Mouse (Mus musculus) layer of hippocampus, adult 18-20 months (tissue): ENCODE measurements around the gene Ttc33. TPM values are rescaled to one million over a fixed set of nuclear protein-coding genes. Genes with fewer than 3 reads are reported as not detected.
"Not testable (repeated sequence)": the region's sequence is repeated elsewhere in the genome, so short reads cannot be mapped to it uniquely, and the experiment has no call there.

Source experiments
- DNase-seq, 2 experiments: peaks; one replicate each; pipeline ENCODE4 v3.0.0; 2022; ENCODE audit warnings: low spot score in 2 of 2
- total RNA-seq, 2 experiments: library from RNA; stranded (reverse); gene quantifications; 2 replicates each; pipeline ENCODE4 v1.2.3; 2021

Ttc33 gene
- total RNA-seq, 2 experiments from 2014 or later: 82.3 to 85.7 TPM

DNA sequence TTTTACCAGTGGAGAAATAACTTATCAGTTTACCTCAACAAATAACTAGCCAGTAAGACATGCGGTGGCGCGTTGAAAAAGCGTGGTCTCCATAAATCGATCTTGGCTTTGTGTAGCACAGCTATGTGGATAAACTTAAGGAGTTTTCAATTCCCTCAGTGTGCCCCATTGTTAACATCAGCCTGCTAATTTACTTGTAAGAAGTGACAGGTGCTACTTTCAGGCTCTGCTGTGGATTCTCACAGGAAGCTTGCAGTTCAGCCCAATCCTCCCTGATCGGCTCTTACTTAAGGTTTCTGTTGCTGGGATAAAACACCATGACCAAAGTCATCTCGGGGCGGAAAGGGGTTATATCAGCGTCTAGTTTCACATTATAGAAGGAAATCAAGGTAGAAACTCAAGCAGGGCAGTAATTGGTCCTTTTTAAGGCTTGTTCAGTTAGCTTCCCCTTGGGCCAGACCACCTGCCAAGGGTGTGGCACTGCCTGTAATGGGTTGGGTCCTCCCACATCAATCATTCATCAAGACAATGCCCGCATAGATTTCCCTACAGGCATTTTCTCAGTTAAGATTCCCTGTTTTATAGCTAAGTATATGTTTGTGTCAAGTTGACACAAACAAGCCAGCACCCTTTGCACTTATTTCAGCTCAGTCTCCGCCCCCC lies 526 bp upstream of the Ttc33 start:
- DNase-seq: no peak

DNA sequence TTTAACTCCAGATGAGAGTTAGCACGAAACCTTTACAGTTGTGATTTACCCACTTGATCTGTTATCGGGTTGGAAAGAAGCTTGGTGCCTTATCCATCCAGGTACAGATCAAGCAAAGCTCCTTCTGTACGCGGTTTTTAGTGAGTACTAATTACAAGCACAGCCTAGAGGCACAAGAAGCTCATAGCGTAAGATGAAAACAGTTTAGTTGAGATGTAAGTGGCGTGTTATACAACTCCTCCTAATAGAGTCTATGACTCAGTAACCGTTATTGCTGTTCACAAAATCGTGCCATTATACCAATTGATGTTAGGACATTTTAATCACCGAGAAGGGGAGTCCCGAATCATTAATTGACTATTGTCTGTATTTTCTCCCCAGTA lies 959 bp downstream of the Ttc33 start:
- DNase-seq: peak in 1 of 2 experiments; percentile 24

DNA sequence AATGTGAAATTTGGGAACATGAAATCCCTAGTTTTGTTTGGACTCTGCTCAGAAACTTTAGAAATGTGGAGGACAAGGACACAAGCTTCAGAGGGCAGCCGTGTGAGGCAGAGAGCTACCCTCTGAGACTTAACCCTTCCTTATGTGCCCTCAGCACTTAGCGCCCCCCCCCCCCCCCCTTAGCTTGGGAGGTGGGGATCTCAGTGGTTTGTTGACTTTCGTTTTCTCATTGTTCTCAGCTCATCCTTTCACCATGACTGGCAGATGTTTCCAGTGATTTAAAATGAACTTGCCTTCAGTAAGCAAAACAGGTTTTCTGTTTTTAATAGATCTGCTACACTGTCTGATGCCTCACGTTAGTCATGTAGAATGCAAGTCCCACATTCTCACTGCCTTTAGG lies 1.8 kb downstream of the Ttc33 start:
- no peak for DNase-seq

DNA sequence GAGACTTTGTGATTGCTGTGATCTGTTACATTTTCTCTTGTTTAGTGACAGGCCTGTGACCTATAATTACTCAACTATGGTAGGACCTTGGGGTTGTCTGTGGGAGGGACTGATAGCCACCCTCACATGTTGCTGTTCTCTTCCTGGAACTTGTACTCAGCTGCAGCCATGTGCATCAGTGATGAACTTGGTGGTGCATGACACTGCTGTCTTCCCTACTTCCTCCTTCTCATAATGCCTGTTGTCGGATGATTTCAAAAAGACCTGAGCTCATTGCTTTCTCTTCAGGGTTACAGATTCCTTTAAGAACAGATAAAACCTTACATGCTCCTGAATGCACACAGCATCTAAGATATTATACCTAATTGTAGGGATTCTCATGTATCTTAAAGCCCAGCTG lies 2.7 kb downstream of the Ttc33 start:
- no peak for DNase-seq

DNA sequence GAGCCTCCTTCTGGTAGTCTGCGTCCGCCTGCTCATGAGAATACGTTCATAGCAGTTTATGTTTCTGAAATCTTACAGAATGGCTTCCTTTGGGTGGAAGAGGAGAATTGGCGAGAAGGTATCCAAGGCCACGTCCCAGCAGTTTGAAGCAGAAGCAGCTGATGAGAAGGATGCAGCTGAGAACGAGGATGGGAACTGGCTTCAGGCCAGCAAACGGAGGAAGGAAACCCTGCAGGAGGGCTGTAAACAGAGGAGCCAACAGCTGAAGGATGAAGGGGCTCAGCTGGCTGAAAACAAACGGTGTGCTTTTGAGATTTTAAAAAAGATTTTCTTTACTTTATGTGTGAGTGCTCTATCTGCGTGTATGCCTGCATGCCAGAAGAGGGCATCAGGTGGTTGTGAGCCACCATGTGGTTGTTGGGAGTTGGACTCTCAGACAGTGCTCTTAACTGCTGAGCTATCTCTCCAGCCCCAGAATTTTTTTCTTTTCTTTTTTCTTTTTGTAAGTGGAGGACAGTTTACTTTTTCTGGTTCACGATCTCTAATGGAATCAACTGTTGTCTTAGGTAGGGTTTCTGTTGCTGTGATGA lies 4.3 kb downstream of the Ttc33 start:
- no peak for DNase-seq

DNA sequence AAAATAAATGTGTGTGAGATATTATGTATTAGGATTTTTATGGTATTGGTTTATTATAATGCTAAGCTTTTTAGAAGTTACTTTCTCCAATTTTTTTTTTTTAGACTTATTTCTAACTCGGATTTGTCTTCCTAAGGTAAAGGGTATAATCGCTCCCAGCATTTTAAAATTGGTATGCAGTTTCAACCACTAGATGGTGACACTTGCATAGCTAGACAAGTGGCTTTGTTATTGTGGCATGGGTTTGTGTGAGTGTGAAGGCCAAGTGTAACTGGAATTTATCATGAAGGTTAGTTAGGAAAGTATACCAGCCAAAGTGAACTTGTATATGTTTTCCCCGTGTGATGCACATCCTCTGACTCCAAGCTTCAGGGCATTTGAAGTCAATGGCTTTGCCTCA lies 8.5 kb downstream of the Ttc33 start:
- peak in 1 of 2 experiments; percentile 39 for DNase-seq

DNA sequence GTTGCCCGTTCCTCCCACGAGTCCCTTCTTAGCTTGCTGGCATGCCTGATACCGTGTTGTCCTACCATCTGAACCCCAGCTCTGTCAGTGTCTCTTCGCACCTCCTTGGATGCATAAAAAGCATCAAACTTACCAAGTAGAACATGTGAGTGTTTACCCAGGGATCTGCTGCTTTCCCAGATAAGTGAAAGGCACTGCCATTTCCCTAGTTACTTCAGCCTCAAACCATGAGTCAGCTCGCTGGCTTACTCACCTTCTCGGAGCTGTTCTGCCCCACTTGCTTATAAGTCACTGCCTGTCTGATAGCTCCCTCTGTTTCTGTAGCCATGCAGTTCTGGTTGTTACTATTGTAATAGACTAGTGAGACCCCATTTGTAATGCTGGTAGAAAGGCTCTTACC lies 9.1 kb downstream of the Ttc33 start:
- no peak for DNase-seq

DNA sequence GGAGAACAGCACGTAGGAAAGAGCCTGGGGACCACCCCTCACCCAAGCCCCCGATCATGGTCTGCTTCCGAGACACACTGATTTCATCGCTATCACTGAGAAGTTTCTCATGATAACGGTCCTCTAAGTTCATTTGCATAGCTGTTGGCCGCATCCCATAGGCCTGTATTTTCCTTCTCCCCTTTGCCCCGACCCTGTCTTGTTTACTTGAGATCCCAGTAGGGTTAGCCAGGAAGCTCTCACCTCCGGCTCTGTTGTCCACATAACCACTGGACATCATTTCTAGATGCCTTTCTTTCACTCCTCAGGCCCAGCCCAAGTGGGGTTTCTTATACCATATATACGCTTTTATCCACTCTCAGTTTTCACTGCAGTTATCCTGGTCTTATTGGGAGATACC lies 9.6 kb downstream of the Ttc33 start:
- DNase-seq: no peak

DNA sequence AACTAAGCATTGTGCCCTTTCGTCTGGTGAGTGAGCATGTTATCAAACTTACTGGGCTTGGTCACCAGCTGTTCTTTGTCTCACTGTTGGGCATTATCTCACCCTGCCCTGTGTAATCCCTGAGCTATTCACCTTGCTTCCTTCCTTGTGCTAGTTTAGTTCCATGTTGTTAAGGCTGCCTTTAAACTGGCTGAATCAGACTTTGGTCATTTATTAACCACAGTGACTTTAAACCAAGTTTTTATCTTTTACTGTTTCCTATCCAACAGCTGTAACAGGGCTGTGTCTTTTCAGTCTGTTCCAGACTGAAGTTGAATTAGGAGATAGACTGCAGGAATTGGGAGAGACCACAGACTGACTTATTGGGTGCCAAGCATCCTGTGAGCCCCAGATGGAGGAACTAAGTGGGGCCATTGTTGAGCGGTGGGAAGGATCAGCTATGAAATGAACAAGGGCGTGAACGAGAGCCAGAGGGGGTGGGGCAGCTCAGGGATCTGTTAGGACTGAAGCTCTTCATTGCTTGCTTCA lies 10.7 kb downstream of the Ttc33 start:
- no peak for DNase-seq

DNA sequence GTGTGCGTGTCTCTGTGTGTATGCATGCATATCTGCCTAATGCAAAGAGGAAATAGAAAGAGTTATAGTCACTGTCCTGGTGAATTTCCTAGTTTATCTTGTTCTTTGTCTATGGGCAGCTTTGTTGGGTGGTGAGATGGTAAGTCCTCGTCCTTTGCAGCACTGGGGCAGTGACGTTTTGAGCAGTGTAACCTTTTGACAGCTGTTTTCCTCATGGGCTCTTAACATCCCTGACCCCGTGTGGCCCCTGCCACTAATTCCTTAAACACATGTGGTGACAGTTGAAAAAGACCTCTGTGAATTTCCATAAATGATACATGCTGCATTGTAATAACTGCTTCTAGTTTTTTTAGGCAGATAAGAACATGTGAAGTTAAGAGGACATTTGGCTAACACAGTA lies 11.4 kb downstream of the Ttc33 start:
- no peak for DNase-seq

DNA sequence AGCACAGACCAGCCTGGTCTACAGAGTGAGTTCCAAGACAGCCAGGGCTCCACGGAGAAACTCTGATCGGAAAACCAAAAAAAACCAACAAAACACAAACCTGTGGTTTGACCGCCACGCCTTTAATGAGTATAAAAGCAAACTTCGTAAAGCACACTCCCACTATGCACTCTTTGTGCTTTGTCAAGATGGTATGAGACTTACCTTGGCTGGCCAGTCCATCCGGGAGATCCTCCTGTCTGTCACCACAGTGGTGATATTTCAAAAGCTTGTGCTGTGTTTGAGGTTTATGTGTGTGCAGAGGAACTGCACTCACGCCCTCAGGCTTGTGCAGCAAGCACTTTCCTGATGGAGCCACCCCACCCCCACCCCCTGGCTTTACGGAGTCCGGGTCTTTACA lies 19.9 kb downstream of the Ttc33 start:
- no peak for DNase-seq

DNA sequence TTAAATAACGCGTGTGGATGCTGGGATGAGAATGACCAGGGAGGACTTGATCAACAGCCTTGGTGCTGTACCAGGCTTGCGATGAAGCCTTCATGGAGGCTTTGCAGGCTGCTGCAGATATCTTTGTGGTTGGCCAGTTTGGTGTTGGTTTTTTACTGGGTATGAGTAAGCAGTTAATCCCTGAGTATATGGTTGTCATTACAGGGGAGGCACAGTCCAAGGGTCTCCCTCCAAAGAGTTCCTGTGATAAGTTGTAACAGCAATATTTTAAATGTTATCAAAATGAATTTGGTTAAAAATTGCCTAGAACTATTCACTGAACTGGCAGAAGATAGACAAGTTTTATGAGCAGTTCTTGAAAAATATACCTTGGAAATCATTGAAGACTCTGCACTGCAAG lies 23.8 kb downstream of the Ttc33 start:
- DNase-seq: no peak

DNA sequence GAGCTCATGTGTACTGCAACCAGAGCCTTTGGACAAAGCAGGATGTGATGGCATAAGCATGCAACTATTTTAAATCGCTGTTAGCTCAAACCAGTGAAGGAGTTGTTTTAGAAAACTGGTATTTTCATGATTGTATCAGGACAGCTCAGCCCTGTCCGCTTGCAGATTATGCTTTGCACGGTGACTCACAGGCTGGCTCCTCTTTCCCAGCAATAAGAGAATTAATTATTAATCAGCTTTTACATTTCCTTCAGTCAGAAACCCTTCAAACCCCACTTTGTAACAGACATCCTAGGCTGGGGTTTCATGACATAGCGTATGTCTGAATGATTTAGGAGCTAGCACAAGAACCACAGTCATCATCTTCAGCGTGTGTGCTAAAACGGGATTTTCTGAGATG lies 35.2 kb downstream of the Ttc33 start:
- no peak for DNase-seq

DNA sequence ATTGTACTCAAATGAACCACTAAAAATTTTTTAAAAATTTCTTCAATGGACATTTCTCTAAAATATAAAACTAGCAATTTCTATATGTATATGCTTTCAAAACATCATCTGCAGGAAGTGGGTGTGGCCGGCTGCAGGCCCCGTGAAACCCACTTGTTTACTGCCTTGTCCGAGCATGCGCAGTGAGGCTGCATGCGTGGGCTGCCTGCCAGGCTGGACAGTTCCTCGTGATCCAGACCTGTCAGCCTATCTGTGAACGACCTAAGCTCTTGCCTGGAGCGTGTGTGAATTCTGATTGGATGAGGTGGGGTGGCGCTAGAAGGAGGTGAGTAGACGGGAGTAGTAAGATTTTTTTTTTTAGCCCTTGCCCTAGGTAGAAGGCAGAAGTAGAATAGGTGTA lies 45.4 kb downstream of the Ttc33 start:
- not testable (repeated sequence) for DNase-seq

DNA sequence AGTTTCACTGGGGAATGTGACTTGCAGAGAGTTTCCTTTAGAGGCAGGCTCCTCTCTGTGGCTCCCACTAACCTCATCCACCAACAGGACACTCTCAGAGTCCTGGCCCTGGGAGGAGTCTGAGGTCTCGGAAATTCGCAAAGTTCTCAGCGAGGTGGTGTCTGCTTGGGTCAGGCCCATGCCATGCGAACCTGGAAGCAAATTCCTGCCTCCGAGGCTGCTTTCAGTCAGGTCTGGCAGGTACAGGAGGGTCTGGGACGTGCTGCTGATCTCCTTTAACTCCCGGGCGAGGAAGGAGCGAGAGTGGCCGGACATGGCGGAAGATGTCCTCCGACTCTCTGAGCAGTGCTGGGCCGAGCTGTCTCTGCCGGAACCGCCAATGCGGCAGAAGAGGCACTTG lies 49.3 kb downstream of the Ttc33 start:
- DNase-seq: no peak

DNA sequence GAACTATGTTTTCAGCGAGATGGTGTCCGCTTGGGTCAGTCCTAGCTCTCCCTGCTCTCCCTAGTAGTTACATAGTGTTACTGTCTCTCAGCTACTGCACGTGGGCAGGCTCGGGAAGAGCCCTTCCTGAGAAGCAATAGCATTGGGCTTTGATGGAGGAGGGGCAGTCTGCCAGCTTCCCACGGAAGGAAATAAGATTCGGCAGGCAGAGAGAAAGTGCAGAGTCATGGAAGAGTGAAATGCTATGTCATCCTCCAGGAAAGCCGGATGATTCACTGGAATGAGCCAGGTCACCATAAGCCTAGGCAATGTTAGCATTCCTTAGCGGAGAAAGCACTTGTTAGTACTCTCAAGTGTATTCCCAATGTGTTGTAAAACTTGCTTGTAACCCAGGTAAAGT lies 50.2 kb downstream of the Ttc33 start:
- peak in 1 of 2 experiments; percentile 50 for DNase-seq

DNA sequence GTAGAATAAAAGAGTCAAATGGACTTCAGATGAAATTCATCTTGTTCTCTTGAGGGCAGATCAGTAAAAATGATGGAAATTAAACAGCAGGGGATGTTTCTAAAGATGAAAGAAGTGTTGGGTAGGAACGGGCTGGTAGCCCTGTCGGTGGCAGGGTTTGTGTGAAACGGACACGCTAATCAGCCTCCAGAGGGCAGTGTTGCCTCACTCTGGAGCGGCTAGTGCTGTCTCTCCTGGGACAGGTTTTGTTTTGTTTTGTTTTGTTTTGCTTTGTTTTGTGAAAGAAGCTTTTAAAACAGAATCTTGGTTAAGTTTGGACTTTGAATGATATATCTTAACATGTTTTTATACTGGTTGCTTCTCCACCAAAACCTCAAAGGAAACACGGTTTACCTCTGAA lies 51.2 kb downstream of the Ttc33 start:
- peak; percentile 61 to 82 for DNase-seq

DNA sequence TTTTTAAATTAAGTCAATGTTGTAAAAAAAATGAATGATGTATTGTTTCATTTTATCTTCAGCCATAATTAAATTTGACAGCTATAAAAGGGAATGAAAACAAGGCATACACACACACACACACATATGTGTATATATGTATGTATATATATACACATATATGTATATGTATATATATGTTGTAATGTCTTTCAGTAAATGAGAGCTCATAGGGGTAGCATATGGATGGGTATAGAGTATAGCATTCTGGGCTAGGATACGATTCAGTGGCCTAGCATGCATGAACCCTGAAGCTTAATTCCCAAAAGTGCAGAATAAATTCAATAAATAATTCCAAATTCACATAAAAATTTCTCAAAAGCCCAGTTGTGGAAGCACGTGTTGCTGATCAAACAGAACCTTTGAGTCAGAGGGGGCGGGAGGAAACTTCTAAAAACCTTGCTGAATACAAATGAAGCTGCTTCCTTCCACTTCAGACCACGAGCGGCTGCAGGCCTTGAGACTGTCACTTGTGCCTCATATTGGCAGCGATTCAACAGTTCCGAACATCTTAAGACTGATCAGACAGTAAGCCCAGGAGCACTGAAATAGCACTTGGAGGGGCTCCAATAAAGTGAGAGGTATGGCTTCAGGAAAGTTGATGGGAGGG lies 51.8 kb downstream of the Ttc33 start:
- DNase-seq: no peak

DNA sequence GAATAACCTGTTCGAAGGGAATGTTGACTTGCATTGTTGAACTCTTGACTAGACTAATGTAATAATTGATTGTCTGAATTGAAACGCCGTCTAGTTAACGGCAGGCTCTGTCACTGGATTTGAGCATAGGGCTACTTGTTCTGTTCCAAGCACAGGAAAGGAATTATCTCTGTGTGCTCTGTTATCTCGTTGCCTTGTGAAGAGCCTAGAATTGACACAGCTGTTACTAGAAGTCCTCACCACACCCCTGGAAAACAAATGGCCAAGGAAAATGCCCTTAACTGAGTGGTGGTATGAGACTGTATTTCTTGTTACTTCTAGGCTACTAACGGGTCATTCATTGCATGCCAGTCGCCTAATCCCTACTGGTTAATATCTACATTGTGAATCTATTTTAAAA lies 52.7 kb downstream of the Ttc33 start:
- DNase-seq: no peak

DNA sequence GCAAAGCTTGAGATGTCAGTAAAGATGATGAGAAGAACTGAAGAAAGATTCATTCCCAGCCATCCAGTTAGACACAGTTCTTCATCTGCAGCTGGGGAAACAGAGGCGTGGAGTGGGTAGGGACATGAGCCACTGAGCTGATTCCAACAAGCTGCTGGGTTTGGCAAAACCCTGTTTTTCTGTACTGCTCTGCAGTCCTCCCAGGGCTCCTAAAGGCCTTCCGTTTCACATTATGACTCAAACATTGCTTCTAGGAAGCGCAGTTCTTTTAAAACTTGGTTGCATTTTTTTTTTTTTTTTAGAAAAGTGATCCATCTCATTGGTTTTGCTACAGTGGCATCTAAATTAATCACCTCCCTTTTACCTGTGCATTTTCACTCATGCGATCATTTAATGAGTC lies 53.2 kb downstream of the Ttc33 start:
- no peak for DNase-seq

DNA sequence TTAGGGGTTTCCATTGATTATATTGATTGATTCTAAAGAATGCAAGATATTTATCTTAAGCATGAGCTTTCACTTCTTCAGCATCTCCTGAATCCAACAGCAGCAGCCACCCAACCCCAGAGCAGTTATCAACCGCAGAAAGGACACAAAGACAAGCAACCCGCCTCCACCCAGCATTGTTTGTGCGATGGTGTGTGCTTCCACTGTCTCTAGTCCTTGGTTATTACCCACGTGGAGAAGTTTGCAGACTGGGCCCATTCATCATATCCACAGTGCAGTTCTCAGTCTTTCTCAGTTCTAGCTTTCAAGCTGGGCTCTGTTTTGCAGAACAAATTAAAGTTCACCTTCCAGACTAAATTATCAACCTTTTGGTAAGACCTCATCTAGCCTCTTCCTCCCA lies 54.0 kb downstream of the Ttc33 start:
- DNase-seq: no peak

DNA sequence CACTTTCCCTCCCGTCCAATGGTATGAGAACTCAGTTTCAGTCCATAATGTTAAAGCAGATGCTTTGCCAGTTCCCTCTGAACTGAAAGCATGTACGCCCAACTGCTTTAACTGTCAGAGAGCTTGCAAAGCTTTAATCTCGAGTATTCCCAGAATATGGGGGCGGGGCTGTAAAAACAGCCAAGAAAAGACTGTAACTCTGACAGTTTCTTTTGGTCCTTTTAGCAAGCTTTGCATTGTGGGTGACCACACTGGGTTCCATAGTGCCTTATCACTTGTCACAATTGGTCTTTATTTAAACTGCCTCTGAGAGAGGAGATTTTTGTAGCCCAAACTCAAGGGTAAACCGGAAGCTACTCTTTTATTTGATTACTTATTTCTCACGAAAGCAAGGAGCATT lies 54.6 kb downstream of the Ttc33 start:
- no peak for DNase-seq

DNA sequence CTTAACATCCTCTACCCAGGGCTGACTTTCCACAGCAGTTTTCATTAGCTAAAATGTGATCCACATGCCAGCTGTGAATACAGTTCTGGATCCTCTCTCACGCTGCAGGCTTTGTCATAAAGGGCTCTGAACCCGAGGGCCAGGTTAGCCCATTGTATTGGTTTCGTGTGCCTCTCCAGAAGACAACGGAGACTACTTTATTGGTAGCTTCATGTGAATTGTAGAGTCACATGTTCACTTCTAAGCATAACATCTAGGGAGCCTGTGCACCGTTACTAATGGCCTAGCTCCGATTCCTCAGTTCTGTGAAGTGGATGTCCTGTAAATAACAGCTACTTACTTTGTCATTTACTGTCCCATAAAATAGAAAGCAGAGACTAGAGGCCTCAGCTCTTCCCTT lies 55.0 kb downstream of the Ttc33 start:
- no peak for DNase-seq
